Mouse (Mus musculus) E14TG2a.4 (cell line): ENCODE data around the gene Spef1.

Experiments used
- CTCF ChIP-seq: conservative IDR thresholded peaks from 2 replicates; pipeline ENCODE4 v1.5.1; 2014; ENCODE audit warnings: low read length
- POU5F1 ChIP-seq: IDR thresholded peaks from 2 replicates; pipeline ENCODE4 v1.6.1; 2014; ENCODE audit warnings: low read length, borderline replicate concordance

GRCm38 (mm10) chr2:131211026-131211615, 24.0 kb upstream of the Spef1 start:
- TF ChIP-seq CTCF (no peak), POU5F1 (no peak)
